In genomic region chr13:38527797-38528650, GRCm38 (mm10) we compare ENCODE assay signal across 8 mouse cellular contexts. TPM values are rescaled to one million over a fixed set of nuclear protein-coding genes. Genes with fewer than 3 reads are reported as not detected.
DNase-seq lines count a peak whose midpoint lies in the region; ATAC-seq lines count a peak whose summit lies in the region.

No protein-coding gene starts in this region.

- WGBS in hindbrain, embryonic 11.5 days, result under 1% methylated on average over 66 of the region's 87 CpGs

- peak overlapping the region; percentile 4; the same call in 1 of the 2 replicates for H3K27ac ChIP-seq in hindbrain, embryonic 11.5 days (ENCODE audit: low read depth, low read length)

- H3K4me2 ChIP-seq in hindbrain, embryonic 11.5 days (replicated peaks; ENCODE audit: low read depth, low read length), result peak overlapping the region; percentile 47

- H3K36me3 ChIP-seq in hindbrain, embryonic 11.5 days (ENCODE audit: control insufficient read depth, insufficient read depth, low read length), result no peaks in the 10 kb centered on the region

- H3K4me3 ChIP-seq in hindbrain, embryonic 11.5 days (ENCODE audit: low read depth, low read length), result peak overlapping the region; percentile 51

- no peaks in the 10 kb centered on the region for H3K9me3 ChIP-seq in hindbrain, embryonic 11.5 days (ENCODE audit: control insufficient read depth, low read length)

- no peaks in the 10 kb centered on the region; the same call in 1 of the 2 replicates for H3K4me1 ChIP-seq in hindbrain, embryonic 11.5 days (replicated peaks; ENCODE audit: control insufficient read depth, insufficient read depth, low read length)

- peak overlapping the region; percentile 59 for H3K9ac ChIP-seq in hindbrain, embryonic 11.5 days (ENCODE audit: low read depth, low read length)

- ATAC-seq in hindbrain, embryonic 11.5 days (ENCODE audit: low FRiP score), result peak; percentile 93

- peak; percentile 75 for DNase-seq in MN1 (ENCODE audit: low spot score)
- DNase-seq in cerebellum, adult 9-10 months, result peak; percentile 79
- DNase-seq in frontal cortex, adult 2 months (ENCODE audit: extremely low spot score in 1 of 2, low spot score in 1 of 2), result peak; percentile 41 to 84
- peak; percentile 87 for DNase-seq in hindbrain, embryonic 11.5 days (ENCODE audit: low spot score)
- peak; percentile 83 to 90 for DNase-seq in layer of hippocampus, postnatal 10 days (ENCODE audit: low spot score in 2 of 2)
- peak; percentile 91 for DNase-seq in lung, postnatal 10 days
- DNase-seq in ovary, postnatal 14 days (ENCODE audit: low spot score), result peak; percentile 84
- peak; percentile 87 to 94 for DNase-seq in thymus, postnatal 10 days (ENCODE audit: low spot score in 2 of 2)

- H3K27me3 ChIP-seq in hindbrain, embryonic 11.5 days (ENCODE audit: control insufficient read depth, insufficient read depth, low read length), result no peaks in the 10 kb centered on the region

RNA-seq across cellular contexts. Expression of gene Txndc5, which starts 0.6 kb away (rescaled TPM):
- 37.8 and 38.7 TPM in 2 replicates for polyA plus RNA-seq in frontal cortex, adult 2 months (2012; rRNA removed)
- 118 and 138 TPM in 2 replicates for polyA plus RNA-seq in hindbrain, embryonic 11.5 days (2014; fragmentation: Nextera tagmentation; extraction: Ambion mirVana)
- total RNA-seq in layer of hippocampus, postnatal 10 days (2021), result 10 to 100 TPM; 48.5 to 53.3 TPM

Comparison
In these comparisons a context has a peak if more than half of its experiments do, and no peak if none do; other contexts are left out.
1. Peak in every context shown above with its lines: DNase-seq, ATAC-seq, H3K4me3 ChIP-seq and H3K27ac ChIP-seq.